Mouse (Mus musculus) embryonic facial prominence, embryonic 13.5 days (tissue): ENCODE measurements around the gene Olfr221. TPM values are rescaled to one million over a fixed set of nuclear protein-coding genes. Genes with fewer than 3 reads are reported as not detected.

Experiments
- ATAC-seq: fragments of 200-750 bp; cut with Nextera tagmentation; 2 replicates; pipeline ENCODE4 v1.8.0; 2017; ENCODE audit warnings: low read depth; ENCODE audit not compliant: insufficient number of reproducible peaks, insufficient read depth, low FRiP score, low TSS enrichment
- H3K27ac ChIP-seq: fragments of 300-500 bp; sonication (generic); 2 replicates; pipeline ENCODE4 v1.5.1; 2015; ENCODE audit warnings: moderate library complexity, mild to moderate bottlenecking, inconsistent platforms
- H3K27me3 ChIP-seq: fragments of 300-500 bp; sonication (generic); 2 replicates; pipeline ENCODE4 v1.6.1; 2015; ENCODE audit warnings: mild to moderate bottlenecking, inconsistent platforms
- H3K36me3 ChIP-seq: fragments of 300-500 bp; sonication (generic); 2 replicates; pipeline ENCODE4 v1.6.1; 2015; ENCODE audit warnings: mild to moderate bottlenecking, inconsistent platforms
- H3K4me1 ChIP-seq: fragments of 300-500 bp; sonication (generic); 2 replicates; pipeline ENCODE4 v1.6.1; 2015; ENCODE audit warnings: inconsistent platforms
- H3K4me2 ChIP-seq: fragments of 300-500 bp; sonication (generic); 2 replicates; pipeline ENCODE4 v1.6.1; 2015; ENCODE audit warnings: moderate library complexity, mild to moderate bottlenecking, inconsistent platforms
- H3K4me3 ChIP-seq: fragments of 300-500 bp; sonication (generic); 2 replicates; pipeline ENCODE4 v1.5.1; 2015; ENCODE audit warnings: mild to moderate bottlenecking, inconsistent platforms
- H3K9ac ChIP-seq: fragments of 300-500 bp; sonication (generic); 2 replicates; pipeline ENCODE4 v1.6.1; 2015; ENCODE audit warnings: mild to moderate bottlenecking, inconsistent platforms
- H3K9me3 ChIP-seq: fragments of 300-500 bp; sonication (generic); 2 replicates; pipeline ENCODE4 v1.6.1; 2016; ENCODE audit warnings: inconsistent platforms
- WGBS: fragments of 180-500 bp; shearing (Covaris S2); methylation state at CpG from one replicate; pipeline ENCODE4 v1.1.7; 2015; ENCODE audit warnings: mixed read lengths; 5-methylcytosine and 5-hydroxymethylcytosine counted together
- polyA plus RNA-seq: library from polyadenylated mRNA; unstranded; fragments of >200 nt; fragmentation: Nextera tagmentation; extraction: Ambion mirVana; gene quantifications from 2 replicates; pipeline ENCODE4 v1.2.1, GENCODE M21; 2015

Olfr221 gene
- polyA plus RNA-seq, 1 experiment from 2014 or later: not detected

DNA sequence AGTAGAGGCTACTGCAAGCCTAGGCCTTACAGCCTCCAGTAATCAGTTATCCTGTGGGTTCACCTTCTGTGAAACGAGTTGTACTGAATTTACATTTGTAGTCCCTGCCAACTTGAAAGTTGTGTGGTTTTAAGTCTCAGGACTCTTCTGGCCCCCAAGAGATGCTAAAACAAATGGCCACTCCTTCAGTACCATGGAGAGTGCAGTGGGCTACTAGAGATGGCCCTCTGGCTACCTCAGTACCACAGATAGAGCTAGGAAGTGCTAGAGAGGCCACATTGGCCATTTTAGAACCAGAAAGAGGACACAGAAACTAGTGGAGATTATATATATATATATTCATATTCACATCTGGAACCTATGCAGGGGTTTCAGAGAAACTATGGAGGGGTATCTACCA is 30.6 kb downstream of the Olfr221 start:
- no peak overlapping the region for H3K4me3 ChIP-seq
- 0 out of 2 replicates have a peak overlapping the region, but pooled peaks have one; percentile 81 for H3K27ac ChIP-seq
- ATAC-seq: no peak

DNA sequence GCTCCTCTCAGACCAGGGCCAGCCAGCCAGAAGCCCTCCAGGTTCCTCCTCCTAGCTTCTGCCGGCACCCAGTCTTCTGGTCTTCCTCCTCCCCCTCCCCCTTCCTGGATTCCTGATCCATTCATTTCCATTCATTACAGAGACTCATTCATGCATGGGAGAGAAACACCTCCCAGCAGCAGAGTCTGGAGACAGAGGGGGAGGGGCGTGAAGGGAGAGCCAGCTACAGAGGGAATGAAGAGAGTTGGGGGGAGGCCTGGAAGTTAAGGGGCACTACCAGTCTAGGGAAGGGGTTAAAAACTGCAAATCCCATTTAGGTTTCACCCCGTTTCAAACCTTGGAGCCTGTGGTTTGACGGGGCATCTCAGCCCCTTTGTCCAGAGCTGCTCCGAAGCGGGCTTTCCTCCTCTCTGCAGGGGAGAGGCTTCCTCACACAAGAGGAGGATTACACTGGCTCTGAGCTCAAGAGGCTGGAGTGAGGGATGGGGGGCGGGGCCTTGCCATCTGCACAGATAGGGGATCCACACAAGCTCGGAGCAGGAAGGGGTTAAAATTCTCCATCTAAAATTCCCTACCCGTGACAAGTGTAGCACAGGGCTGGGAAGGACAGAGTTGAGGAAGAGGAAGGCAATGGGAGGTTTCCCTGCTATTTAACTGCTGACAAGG is 31.7 kb downstream of the Olfr221 start:
- no peaks in the 10 kb centered on the region for H3K27me3 ChIP-seq
- H3K36me3 ChIP-seq: peaks cover 34% of the 10 kb centered on the region
- peak overlapping the region; percentile 81 for H3K27ac ChIP-seq
- H3K9ac ChIP-seq: peak overlapping the region; percentile 62
- no peaks in the 10 kb centered on the region for H3K9me3 ChIP-seq
- peak; percentile 27; the same call in 1 of the 2 replicates for ATAC-seq
- peak overlapping the region; percentile 27 for H3K4me3 ChIP-seq
- peaks cover 53% of the 10 kb centered on the region for H3K4me1 ChIP-seq
- H3K4me2 ChIP-seq: peak overlapping the region; percentile 56
- WGBS: 3% methylated on average over 9 of the region's 9 CpGs

More for the DNA sequence above, 30.6 kb downstream of the Olfr221 start:
- Histone ChIP-seq H3K4me1 (peaks cover 61% of the 10 kb centered on the region), H3K9ac (no peak overlapping the region), H3K27me3 (no peaks in the 10 kb centered on the region), H3K9me3 (no peaks in the 10 kb centered on the region), H3K36me3 (peaks cover 23% of the 10 kb centered on the region), H3K4me2 (no peak overlapping the region)
- WGBS: 51% methylated on average over 1 of the region's 1 CpGs

DNA sequence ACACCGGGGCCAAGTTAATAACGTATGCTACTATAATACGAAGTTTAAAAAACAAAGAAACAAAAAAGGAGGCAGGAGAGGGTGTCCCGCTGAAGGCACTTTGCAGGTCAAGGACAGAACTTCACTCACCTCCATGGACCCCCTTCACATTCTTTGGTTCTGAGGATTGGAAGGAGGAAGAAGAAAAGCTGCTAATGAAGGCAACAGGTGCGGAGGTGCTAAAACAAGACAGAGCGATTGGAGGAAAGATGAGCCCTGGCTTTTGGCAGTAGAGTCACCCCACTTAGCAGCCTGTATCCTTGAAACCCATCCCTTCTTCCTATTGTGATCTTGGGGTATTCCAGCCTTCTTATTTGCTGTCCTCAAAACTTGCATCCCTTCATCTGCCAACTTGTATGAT is 32.4 kb downstream of the Olfr221 start:
- peaks cover 41% of the 10 kb centered on the region for H3K36me3 ChIP-seq
- H3K9me3 ChIP-seq: no peaks in the 10 kb centered on the region
- peak overlapping the region; percentile 56 for H3K4me2 ChIP-seq
- 57% methylated on average over 6 of the region's 6 CpGs for WGBS
- peak overlapping the region; percentile 81; the same call in 1 of the 2 replicates for H3K27ac ChIP-seq
- H3K9ac ChIP-seq: peak overlapping the region; percentile 62; the same call in 1 of the 2 replicates
- peak overlapping the region; percentile 27 for H3K4me3 ChIP-seq
- peaks cover 46% of the 10 kb centered on the region for H3K4me1 ChIP-seq
- no peaks in the 10 kb centered on the region for H3K27me3 ChIP-seq
- no peak for ATAC-seq

DNA sequence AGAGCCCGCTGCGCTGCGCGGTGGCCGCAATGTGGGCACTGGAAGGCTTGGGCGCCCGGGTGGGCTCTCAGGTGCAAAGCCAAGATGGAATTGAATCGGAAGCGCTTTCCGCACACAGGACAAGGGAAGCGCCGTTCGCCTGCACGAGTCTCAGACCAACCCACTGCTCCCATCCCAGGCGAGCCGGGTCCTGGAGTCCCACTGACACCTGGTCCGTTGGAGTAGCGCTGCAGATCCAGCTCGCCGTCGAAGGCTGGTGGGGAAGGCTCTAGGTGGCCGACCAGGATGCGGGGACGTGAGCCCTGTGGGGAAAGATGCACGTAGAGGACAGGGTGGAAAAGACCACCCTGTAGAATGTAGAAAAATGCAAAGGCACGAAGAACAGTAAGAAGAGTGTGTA is 32.9 kb downstream of the Olfr221 start:
- Histone ChIP-seq H3K27me3 (no peaks in the 10 kb centered on the region), H3K4me1 (peaks cover 46% of the 10 kb centered on the region), H3K4me3 (peak overlapping the region; percentile 11; the same call in 1 of the 2 replicates), H3K27ac (no peak overlapping the region), H3K4me2 (peak overlapping the region; percentile 49), H3K9ac (peak overlapping the region; percentile 59), H3K36me3 (peaks cover 46% of the 10 kb centered on the region), H3K9me3 (no peaks in the 10 kb centered on the region)
- ATAC-seq: no peak
- WGBS: 46% methylated on average over 26 of the region's 26 CpGs

DNA sequence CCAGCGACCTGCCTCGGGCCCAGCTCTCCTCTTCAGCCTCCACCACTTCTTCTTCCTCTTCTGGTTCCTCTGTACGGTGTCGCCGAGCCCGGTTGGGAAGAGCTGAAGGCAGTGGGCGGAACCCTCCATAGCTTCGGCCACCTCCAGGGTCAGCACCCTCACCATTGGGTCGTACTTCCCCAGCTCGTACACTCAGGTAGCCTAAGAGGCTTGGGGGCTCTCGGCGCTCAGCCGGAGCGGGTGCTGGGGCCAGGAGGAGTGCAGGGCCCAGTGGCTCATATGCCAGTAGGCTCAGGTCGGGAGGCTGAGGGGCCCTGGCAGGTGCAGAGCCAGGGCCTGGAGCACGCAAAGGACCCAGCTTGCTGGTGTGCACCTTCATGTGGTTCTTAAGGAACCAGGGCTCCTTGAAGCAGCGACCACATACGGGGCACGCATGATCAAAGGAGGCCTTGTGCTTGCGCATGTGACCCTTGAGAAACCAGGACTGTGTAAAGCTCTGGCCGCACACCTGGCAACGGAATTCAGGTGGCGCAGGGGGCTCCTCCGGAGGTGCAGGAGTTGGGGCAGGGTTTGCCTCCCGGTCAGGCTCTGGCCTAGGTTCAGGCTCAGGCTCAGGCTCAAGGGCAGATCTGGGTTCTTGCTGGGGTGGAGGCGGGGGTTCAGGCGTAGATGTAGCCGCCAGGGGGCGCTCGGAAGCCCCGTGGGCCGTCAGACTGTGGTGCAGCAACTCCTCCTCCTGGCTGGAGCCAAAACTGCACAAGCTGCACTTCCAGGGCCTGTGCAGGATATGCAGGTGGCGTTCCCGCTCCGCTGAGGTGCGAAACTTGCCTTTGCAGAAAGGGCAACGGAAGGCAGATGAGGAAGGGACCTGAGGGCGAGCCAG is 33.7 kb downstream of the Olfr221 start:
- Histone ChIP-seq H3K27ac (peak overlapping the region; percentile 28; the same call in 1 of the 2 replicates), H3K4me3 (peak overlapping the region; percentile 11; the same call in 1 of the 2 replicates), H3K4me1 (peaks cover 45% of the 10 kb centered on the region)

DNA sequence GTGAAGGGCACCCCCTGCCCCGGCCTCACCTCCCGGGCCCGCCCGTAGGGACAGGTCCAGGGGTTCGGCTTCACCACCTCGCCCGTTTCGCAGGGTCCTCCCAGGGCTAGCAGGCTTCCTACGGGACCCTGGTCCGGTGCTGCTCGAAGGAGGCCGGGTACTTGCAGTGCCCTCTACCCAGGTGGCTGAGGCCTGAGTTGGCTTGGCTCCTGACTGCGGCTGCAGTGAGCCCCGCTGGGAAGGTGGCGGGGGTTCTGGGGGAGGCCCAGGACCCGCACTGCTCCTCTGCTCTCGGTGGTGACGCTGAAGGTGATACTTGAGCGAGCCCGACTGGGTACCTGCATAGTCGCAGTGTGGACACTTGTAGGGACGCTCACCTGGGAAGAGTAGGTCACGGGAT is 35.5 kb downstream of the Olfr221 start:
- H3K4me3 ChIP-seq: no peak overlapping the region

More for the DNA sequence above, 33.7 kb downstream of the Olfr221 start:
- H3K36me3 ChIP-seq: peaks cover 54% of the 10 kb centered on the region
- peak; percentile 62 for ATAC-seq
- H3K9ac ChIP-seq: peak overlapping the region; percentile 59
- H3K9me3 ChIP-seq: no peaks in the 10 kb centered on the region
- H3K27me3 ChIP-seq: no peaks in the 10 kb centered on the region
- WGBS: 54% methylated on average over 38 of the region's 38 CpGs
- H3K4me2 ChIP-seq: peak overlapping the region; percentile 49

DNA sequence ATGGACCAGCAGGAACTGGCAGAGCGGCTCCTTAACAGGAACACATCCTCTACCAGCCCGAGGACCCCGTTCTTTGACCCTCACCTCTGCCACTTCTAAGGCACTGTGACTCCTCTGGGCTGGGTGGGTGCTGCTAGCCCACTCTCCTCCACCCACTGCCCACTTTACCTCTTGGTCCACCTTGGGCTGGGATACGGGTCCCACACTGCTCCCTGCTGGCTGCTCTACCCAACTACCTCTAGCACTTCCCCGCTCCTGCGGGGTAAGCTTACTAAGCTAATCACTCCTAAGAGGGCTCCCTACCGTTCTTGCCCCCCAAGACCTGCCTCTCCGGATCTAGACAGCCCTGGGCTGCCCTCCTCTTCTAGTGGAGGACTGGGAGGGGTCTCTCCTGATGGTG is 36.0 kb downstream of the Olfr221 start:
- Histone ChIP-seq H3K9ac (no peak overlapping the region), H3K4me3 (no peak overlapping the region), H3K4me1 (peaks cover 26% of the 10 kb centered on the region), H3K27ac (no peak overlapping the region), H3K9me3 (no peaks in the 10 kb centered on the region), H3K36me3 (peaks cover 77% of the 10 kb centered on the region), H3K27me3 (no peaks in the 10 kb centered on the region), H3K4me2 (no peak overlapping the region)
- 70% methylated on average over 8 of the region's 8 CpGs for WGBS
- no peak for ATAC-seq

More for the DNA sequence above, 35.5 kb downstream of the Olfr221 start:
- Histone ChIP-seq H3K4me2 (no peak overlapping the region), H3K36me3 (peaks cover 72% of the 10 kb centered on the region), H3K9ac (no peak overlapping the region), H3K27ac (no peak overlapping the region), H3K4me1 (peaks cover 31% of the 10 kb centered on the region), H3K27me3 (no peaks in the 10 kb centered on the region), H3K9me3 (no peaks in the 10 kb centered on the region)
- ATAC-seq: no peak
- WGBS: 91% methylated on average over 23 of the region's 23 CpGs

DNA sequence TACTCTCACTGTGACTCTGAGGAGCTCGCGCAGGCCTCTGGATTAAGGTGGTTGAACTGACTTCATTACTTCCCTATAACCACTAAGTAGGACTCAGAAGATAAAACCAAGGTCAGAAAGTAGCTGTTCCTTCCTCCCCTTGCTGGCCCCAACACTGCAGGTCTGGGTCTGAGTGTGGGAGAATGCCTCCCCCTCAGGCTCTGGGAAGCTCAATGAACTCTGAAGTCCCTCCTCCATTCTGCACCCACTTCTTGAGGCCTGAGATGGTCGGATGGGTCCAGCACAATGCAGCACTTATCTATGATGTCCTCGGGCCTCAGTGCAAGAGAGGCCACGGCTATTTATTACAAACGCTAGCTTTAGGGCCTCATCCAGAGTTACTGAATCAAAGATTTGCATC is 36.6 kb downstream of the Olfr221 start:
- no peaks in the 10 kb centered on the region for H3K9me3 ChIP-seq
- whole genome bisulfite sequencing: 74% methylated on average over 6 of the region's 6 CpGs

DNA sequence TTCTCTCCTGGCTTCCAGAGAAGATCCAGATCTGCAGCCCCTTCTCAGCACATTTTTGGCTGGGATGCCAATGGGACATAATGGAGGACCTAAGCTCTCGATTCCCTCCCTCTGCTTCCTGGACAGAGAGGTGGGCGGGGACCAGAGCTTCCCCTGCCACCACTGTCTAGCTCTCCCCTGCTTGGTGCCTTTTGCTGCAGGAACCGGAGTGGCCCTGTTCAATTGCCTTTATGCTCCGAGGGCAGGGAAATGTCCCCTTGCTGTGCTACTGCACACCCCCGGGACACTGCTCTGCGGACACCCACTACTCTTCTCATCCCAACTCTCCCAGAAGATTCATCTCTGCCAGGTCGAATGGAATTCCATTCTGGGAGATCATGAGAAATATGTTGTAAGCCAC is 37.1 kb downstream of the Olfr221 start:
- Histone ChIP-seq H3K27ac (no peak overlapping the region), H3K4me2 (no peak overlapping the region), H3K4me1 (peaks cover 17% of the 10 kb centered on the region), H3K4me3 (no peak overlapping the region), H3K9ac (no peak overlapping the region), H3K9me3 (no peaks in the 10 kb centered on the region), H3K36me3 (peaks cover 86% of the 10 kb centered on the region), H3K27me3 (no peaks in the 10 kb centered on the region)
- 72% methylated on average over 7 of the region's 7 CpGs for WGBS
- no peak for ATAC-seq

More for the DNA sequence above, 36.6 kb downstream of the Olfr221 start:
- Histone ChIP-seq H3K4me1 (peaks cover 21% of the 10 kb centered on the region), H3K27me3 (no peaks in the 10 kb centered on the region), H3K27ac (no peak overlapping the region), H3K4me2 (no peak overlapping the region), H3K9ac (no peak overlapping the region), H3K36me3 (peaks cover 82% of the 10 kb centered on the region), H3K4me3 (no peak overlapping the region)
- ATAC-seq: no peak

DNA sequence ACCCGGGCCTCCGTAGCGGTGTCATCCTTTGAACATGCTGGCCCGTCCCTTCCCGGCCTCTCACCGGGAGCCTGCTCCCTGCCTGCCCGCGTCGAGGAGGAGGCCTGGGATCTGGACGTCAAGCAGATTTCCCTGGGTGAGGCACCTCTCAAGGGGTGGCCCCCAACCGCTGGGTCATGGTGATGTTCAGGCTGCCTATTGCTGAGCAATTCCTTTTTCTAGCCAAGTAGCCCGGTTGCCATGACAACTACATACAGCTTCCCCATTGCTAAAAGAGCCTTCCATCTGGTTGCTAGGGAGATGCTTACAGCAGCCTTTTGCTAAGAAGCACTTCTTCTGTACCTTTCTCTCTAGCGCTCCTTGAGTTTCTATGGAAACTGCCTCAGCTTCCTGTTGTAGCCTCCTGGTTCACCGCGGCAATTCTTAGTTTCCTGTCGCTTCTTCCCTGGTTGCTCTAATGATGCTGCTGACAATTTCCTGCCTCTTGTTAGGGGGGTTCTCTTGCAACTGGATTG is 38.2 kb downstream of the Olfr221 start:
- no peak for ATAC-seq
- WGBS: 45% methylated on average over 16 of the region's 16 CpGs
- H3K36me3 ChIP-seq: peaks cover 91% of the 10 kb centered on the region

DNA sequence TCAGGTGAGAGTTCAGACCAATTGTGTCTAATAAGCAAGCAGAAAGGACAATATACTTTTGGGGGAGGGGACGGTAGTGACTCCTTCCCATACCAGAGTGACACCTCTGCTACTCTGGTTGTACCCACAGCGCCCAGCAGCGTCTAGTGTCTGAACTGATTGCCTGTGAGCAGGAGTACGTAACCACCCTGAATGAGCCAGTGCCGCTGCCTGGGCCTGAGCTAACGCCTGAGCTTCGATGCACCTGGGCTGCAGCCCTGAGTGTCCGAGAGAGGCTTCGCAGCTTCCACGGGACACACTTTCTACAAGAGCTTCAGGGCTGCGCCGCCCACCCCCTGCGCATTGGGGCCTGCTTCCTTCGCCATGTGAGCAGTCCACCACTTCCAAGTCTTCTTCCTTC is 44.8 kb downstream of the Olfr221 start:
- no peak overlapping the region for H3K4me3 ChIP-seq
- no peaks in the 10 kb centered on the region for H3K4me1 ChIP-seq
- peaks cover 92% of the 10 kb centered on the region for H3K36me3 ChIP-seq
- no peaks in the 10 kb centered on the region for H3K27me3 ChIP-seq
- no peak overlapping the region for H3K9ac ChIP-seq
- no peaks in the 10 kb centered on the region for H3K9me3 ChIP-seq
- 91% methylated on average over 14 of the region's 14 CpGs for WGBS
- ATAC-seq: no peak
- H3K4me2 ChIP-seq: no peak overlapping the region
- no peak overlapping the region for H3K27ac ChIP-seq

More for the DNA sequence above, 38.2 kb downstream of the Olfr221 start:
- H3K27ac ChIP-seq: no peak overlapping the region
- H3K4me1 ChIP-seq: peaks cover 6% of the 10 kb centered on the region
- no peaks in the 10 kb centered on the region for H3K27me3 ChIP-seq
- H3K4me3 ChIP-seq: no peak overlapping the region
- H3K9ac ChIP-seq: no peak overlapping the region
- no peak overlapping the region for H3K4me2 ChIP-seq
- no peaks in the 10 kb centered on the region for H3K9me3 ChIP-seq
